In the genomic region with DNA sequence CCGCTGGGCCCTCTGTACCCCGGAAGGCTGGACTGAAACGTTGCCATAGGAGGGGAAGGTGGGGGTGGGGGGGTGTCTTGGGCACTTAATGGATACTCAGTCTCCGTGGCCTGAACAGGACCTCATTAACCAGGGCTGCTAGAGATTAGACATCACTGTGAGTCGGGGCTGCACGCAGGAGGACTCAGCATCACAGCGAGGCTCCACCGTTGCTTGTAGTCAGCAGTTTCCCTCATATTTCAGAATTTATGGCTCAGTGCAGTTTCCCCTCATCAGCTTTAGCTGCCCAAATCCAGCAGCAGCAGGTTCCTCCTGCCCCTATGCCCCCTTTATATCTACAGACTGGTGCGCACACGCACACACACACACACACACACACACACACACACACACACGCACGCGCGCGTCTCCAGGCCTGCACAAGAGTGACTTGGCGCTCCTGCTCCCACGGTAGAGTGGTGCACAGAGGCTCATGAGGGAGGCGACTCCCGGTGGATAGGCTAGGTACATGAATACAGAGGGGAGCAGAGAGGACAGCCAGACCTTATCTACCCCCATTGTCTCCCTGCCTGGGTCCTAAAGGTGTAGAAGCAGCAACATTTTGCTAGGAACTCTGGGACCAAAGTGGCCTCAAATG, we compare ENCODE assay signal across 12 mouse cellular contexts.
A peak's percentile ranks its signal among the peaks of the same experiment; 100 is the strongest.
DNase-seq lines count a peak whose midpoint lies in the region; ATAC-seq lines count a peak whose summit lies in the region.
"Had no signal": no experiment of that assay in that cellular context is flagged by ENCODE, and none has a peak within 500 bp of the region (broad histone marks: within the 10 kb centered on the region; RNA-seq: fewer than 3 reads in every experiment).

No protein-coding gene starts in this region.

- H3K9ac ChIP-seq in hindbrain, embryonic 11.5 days (ENCODE audit: low read depth, low read length): no peak overlapping the region
- no peak overlapping the region for H3K9ac ChIP-seq in midbrain, embryonic 13.5 days (replicated peaks)
- H3K9ac ChIP-seq: intestine, embryonic 15.5 days had no signal

- DNase-seq in embryo, embryonic 10 days (ENCODE audit: low spot score): peak; percentile 41
- no peak for DNase-seq in embryo, embryonic 10.5 days (ENCODE audit: low spot score)
- DNase-seq in R1 (ENCODE audit: low read depth, low spot score): peak; percentile 13
- peak; percentile 21 for DNase-seq in hindbrain, embryonic 11.5 days (ENCODE audit: low spot score)
- no peak for DNase-seq in thymus, postnatal 4 days
- DNase-seq in urinary bladder, postnatal 14 days (ENCODE audit: low spot score): no peak
- no peak for DNase-seq in layer of hippocampus, postnatal 36 days
- DNase-seq: adrenal gland, postnatal 10 days; cerebellum, adult 2 months; lung, postnatal 36 days had no signal

- H3K4me2 ChIP-seq in hindbrain, embryonic 11.5 days (replicated peaks; ENCODE audit: low read depth, low read length): no peak overlapping the region
- no peak overlapping the region for H3K4me2 ChIP-seq in midbrain, embryonic 13.5 days (replicated peaks)
- H3K4me2 ChIP-seq: intestine, embryonic 15.5 days had no signal

- ATAC-seq in hindbrain, embryonic 11.5 days (ENCODE audit: low FRiP score): peak; percentile 53; the same call in 1 of the 2 replicates
- peak; percentile 80 for ATAC-seq in midbrain, embryonic 13.5 days
- ATAC-seq: intestine, embryonic 15.5 days had no signal

- H3K9me3 ChIP-seq in hindbrain, embryonic 11.5 days (ENCODE audit: control insufficient read depth, low read length): no peaks in the 10 kb centered on the region
- H3K9me3 ChIP-seq in midbrain, embryonic 13.5 days: 0 out of 2 replicates have a peak, but pooled peaks cover 6% of the 10 kb centered on the region
- H3K9me3 ChIP-seq: intestine, embryonic 15.5 days had no signal

- peaks cover 7% of the 10 kb centered on the region for H3K4me1 ChIP-seq in hindbrain, embryonic 11.5 days (replicated peaks; ENCODE audit: control insufficient read depth, insufficient read depth, low read length)
- H3K4me1 ChIP-seq in midbrain, embryonic 13.5 days (replicated peaks): peaks cover 21% of the 10 kb centered on the region

- H3K27ac ChIP-seq in hindbrain, embryonic 11.5 days (ENCODE audit: low read depth, low read length): no peak overlapping the region
- peak overlapping the region; percentile 11; the same call in 1 of the 2 replicates for H3K27ac ChIP-seq in midbrain, embryonic 13.5 days
- H3K27ac ChIP-seq: intestine, embryonic 15.5 days had no signal

- WGBS in hindbrain, embryonic 11.5 days: 70% methylated on average over 19 of the region's 19 CpGs
- WGBS in midbrain, embryonic 13.5 days: 56% methylated on average over 19 of the region's 19 CpGs

- H3K36me3 ChIP-seq in hindbrain, embryonic 11.5 days (ENCODE audit: control insufficient read depth, insufficient read depth, low read length): no peaks in the 10 kb centered on the region
- no peaks in the 10 kb centered on the region for H3K36me3 ChIP-seq in midbrain, embryonic 13.5 days
- H3K36me3 ChIP-seq: intestine, embryonic 15.5 days had no signal

- no peaks in the 10 kb centered on the region for H3K27me3 ChIP-seq in hindbrain, embryonic 11.5 days (ENCODE audit: control insufficient read depth, insufficient read depth, low read length)
- no peaks in the 10 kb centered on the region for H3K27me3 ChIP-seq in midbrain, embryonic 13.5 days
- H3K27me3 ChIP-seq: intestine, embryonic 15.5 days had no signal

- no peak overlapping the region for H3K4me3 ChIP-seq in hindbrain, embryonic 11.5 days (ENCODE audit: low read depth, low read length)
- H3K4me3 ChIP-seq in midbrain, embryonic 13.5 days (replicated peaks): no peak overlapping the region
- H3K4me3 ChIP-seq: intestine, embryonic 15.5 days had no signal

Comparison
In these comparisons a context has a peak if more than half of its experiments do, and no peak if none do; other contexts are left out.
1. DNase-seq: peak in embryo, embryonic 10 days (single experiment), R1 (single experiment) and hindbrain, embryonic 11.5 days (single experiment); none in embryo, embryonic 10.5 days (single experiment), thymus, postnatal 4 days (single experiment), urinary bladder, postnatal 14 days (single experiment) and layer of hippocampus, postnatal 36 days (0 of 2).